Mouse (Mus musculus) 416B (cell line): Measurements from ENCODE around the gene Pold3.

ENCODE experiments used
- DNase-seq: peaks from one replicate; pipeline ENCODE4 v3.0.0; 2011; ENCODE audit warnings: low read depth

Gene Pold3

DNA sequence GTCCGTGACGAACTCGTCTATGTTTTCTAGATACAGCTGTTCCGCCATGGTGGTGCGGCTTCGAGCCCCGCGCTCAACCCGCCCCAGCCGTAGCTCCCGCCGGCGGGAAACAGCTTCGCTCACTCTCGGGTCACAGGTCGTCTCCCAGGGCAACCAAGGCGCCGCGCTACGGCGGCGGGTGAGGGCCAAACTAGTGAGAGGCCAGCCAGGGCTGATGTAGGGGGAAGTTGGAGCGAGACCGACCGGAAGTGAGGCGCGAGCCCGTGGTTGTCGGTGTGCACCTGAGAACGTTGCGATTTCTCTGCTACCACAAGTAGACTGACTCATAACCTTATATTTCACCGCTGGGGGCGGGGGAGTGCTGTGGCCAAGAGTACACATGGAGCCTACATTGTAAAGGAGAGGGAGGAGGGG lies at the start of gene Pold3:
Pold3 (minus strand) TSS at position 190 of the 414 bp plus-strand sequence.
- DNase-seq = peak; percentile 99

DNA sequence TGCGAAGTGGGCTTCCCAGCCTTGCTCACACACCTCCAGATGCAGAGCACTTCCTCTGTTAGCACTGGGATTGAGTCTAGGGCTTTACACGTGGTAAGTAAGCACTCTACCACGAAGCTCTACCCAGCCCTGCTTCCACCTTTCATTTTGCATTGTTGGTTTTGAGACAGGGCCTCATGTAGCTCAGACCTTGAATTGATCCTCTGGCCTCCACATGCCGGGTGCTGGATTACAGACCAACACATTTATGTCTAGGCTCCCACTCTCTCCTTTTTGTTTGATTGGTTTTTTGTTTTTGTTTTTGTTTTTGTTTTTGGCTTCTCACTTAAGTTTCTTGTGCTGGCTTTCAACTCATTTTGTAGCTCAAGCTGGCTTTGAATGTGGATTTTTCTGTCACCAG lies 49.4 kb upstream of the Pold3 start:
- no peak for DNase-seq

DNA sequence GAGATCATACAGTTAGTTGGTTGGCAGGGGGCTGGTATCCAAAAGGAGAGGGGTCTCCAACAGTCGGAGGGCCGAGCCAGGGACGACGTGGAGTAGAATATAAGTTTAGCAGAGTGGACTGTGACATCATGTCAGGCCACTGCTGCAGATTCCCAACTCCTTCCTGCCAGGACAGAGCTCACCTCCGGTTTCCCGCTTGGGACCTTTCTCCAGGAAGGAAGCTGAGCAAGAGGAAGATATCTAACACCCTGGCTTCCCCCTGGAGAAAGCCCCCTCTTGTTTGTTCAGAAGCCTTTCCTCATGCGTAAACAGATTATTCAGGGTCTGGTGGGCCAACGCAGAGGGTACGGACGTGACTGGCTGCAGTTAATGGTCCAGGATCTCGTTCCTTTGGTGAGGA lies 47.3 kb upstream of the Pold3 start:
- no peak for DNase-seq

DNA sequence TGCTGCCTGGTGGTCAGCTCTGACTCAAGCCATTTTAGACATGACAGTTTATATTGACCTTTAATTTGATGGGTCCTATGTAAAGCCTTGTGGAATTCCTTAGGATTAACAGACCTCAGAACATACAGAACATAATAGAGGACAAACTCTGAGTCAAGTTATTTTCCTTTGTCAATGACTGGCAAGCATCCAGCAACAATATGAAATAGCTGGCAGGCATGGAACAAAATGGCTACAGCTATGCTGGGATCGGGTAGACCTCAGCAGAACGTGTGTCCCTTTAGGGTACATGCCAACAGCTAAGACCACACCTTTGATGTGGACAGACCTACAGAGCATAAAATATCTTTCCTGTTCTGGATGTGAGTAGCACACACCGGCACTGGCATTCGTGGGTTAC lies 42.1 kb upstream of the Pold3 start:
- no peak for DNase-seq

DNA sequence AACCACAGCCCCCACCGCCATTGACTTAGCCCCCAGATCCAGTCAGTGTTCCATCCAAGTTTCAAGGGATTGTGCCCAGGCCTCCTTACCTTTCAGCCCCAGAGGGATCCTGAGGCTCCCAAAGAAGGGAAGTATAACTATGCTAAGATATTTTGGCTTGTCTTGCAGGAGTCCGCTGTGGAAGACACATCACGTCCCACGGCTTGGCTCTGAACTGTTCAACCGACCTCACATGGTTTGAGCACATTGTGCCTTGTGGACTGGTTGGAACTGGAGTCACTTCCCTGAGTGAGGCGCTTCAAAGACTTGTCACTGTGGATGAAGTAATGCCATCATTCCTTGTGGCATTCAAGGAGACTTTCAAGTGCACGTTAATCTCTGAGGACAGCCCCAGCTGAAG lies 38.6 kb upstream of the Pold3 start:
- no peak for DNase-seq

DNA sequence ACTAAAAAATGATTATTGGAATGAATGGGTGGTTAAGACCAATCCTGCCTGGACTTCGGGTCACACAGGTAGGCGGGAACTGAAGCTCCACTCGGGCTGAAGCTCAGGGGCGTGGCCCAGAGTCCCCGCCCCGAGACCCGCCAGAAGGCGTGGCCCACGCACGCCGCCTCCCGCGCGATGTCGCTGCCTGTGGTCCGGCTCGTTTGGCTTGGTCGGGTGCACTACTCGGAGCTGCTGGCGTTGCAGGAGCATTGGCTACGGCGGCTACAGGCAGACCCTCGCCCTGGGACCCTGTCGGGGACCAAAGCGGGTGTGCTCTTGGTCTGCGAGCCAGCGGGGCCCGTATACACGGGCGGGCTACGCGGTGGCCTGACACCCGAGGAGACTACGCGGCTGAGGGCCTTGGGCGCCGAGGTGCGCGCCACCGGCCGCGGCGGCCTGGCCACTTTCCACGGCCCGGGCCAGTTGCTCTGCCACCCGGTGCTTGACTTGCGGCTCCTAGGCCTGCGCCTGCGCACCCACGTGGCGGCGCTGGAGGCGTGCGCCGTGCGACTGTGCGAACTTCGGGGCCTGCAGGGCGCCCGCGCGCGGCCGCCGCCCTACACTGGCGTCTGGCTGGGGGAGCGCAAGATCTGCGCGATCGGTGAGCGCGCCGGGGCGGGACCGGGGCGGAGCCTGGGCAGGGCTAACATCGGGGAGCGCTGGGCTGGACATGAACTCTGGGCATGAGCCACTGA lies 37.9 kb upstream of the Pold3 start, which contains the start of gene Lipt2:
Lipt2 (plus strand) TSS at position 173 of the 737 bp plus-strand sequence.
- peak; percentile 92 for DNase-seq

DNA sequence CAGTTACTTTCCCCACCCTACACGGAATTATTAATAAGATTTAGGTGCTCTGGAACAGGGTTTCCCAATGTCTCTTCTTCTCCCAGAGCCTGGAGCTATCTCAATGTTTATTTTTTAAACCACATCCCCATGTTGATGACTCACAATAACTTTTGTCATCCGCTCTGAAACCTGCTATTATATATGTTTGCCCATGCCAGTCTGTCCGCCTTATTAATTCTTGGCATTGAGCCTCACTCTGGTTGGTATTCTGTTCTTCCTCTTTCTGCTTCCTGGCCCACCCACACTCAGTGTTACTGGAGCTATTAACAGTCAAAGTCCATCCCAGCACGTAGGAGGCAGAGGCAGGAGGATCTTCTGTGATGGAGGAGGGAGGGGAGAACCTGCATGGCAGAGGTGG lies 36.3 kb upstream of the Pold3 start:
- DNase-seq = peak; percentile 98

DNA sequence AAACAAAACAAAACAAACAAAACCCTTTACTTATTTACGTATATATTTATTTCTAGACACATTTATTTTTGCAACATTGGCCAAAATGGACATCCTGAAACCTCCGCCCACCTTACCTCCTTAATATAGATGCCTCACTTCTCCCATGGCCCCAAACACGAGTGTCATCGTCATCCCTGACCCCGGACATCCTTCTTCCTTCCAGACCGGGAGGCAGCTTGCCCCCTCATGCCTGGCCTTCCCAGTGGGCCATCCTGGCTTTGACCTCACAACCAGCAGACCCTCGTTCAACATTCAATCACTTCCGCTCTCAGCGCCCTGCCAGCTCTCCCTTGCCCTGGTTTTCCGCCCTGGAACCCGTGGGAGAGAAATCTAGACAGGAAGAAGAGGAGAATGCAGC lies 29.3 kb upstream of the Pold3 start:
- no peak for DNase-seq

DNA sequence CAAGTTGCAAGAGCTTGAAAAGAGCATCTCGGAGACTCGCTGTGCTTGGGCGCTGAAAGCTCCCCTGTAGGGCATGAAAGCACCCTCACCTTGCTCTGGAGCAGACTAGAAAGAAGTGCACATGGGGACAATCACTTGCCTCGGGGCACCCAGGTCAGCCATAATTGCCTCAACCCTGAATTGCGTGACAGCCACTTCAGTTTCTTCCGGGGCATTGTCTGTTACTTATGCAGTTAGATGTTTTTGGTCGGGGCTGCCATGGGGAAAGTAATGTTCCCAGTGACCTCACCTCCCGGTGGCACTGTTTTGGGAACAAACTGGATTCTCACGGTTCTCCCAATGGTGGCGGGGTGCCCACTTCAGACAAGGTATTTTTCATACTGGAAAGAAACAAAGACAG lies 28.7 kb upstream of the Pold3 start:
- no peak for DNase-seq

DNA sequence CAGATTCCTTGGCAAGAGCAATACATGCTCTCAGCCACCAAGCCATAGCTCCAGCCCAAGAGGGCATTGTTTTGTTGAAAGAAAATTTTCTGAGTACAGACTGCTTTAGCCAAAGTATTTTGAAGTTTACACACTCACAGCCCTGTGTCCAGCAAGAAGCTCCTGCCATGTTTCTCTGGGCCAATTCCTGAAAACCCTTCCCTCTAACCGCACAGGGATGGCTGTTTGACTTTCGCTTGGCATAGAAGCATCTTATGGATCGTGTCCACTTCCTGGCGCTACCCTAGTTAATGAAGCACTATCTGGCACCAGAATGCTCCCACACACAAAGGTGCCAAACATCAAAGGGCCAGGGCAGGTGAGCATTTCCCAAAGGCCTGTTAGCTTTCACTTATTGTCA lies 27.2 kb upstream of the Pold3 start:
- DNase-seq = no peak

DNA sequence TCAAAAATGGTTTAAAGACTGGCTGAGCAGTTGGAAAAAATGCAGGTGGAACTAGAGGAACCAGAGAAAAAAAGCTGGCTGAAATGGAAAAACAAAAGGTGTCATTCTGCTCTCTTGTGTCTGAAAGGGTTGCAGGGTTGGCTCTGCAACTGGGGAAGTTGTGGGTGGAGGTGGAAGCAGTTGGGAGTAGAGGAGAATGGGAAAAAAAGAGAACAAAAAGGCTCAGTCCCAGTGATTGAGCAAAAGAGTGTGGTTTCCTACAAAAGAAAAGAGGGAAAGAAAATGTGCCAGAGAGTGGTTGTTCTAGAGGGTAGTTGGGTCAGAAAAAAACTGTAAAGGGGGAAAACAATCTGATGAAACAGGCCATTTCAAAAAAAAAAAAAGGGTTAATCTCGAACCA lies 19.2 kb upstream of the Pold3 start:
- no peak for DNase-seq

DNA sequence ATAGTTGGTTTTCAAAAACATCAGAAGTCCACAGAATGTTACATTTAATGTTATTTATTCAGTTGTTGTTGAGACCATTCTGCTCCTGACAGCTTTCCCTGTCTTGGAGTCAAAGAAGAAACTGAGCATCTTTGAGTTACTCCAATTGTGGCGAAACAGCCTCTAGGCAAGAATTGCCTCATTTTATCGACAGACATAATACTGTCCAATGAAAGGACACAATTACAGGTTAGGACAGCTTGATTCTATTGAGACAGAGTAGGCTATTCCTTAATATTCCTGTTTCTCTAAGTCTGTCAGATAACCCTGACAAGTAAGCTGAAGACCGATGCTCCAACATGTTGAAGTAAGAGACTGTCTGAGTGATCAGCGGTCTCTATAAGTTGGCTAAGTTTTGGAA lies 16.7 kb upstream of the Pold3 start:
- DNase-seq = no peak

DNA sequence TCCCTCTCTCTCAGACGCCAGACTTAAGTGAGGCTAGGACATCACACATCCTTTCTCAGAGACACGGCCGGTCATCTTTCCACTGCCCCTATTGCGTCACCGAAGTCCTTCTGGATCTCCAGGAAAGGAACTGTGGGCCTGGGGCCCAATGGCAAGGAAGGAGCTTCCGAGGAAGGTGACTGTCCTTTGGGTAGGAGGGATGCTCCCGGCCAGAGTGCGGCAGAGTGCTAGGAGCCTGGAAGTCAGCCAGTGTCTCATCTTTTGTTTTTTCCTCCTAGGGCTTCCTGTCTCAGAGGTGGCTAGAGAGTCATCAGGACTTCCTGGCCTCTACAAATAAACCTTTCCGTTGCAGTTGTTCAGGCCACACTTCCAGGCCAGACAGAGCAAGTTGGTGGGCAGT lies 15.7 kb upstream of the Pold3 start:
- DNase-seq = peak; percentile 64

DNA sequence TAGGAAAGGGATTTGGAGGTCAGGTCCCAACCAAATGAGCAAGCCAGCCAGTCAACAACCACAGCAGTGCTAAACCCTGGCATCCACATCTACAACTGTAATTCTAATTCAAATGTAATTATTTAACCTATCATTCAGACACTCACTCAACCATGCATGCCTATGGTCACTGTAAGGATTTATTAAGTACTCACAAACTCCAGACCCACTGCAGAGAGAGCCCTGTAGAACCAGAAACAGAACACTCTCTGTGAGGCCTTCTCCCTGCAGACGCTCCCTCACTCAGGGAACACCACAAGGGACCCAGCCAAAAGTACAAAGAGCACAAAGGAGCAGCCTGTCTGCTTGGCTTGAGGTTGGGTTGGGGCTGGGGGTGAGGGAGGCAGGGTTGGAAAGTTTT lies 11.0 kb upstream of the Pold3 start:
- DNase-seq = no peak

DNA sequence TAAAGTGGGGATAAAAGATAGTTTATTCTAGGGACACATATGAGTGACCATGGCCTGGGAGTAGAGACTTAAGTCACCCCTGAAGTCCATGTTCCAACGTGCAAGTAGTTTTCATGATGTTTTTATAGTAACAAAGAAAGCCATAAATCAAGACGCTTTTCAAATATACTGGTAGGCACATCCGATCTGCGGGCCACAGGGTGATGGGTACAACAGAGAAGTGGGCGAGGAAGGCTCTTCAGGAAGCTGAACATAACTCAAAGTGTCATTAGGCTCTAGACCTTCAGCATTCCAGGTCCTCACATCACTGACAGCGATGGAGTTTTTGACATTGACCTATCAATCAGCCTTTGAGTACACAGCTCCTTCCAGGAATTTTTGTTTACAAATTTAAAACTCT lies 9.2 kb upstream of the Pold3 start:
- DNase-seq = no peak

DNA sequence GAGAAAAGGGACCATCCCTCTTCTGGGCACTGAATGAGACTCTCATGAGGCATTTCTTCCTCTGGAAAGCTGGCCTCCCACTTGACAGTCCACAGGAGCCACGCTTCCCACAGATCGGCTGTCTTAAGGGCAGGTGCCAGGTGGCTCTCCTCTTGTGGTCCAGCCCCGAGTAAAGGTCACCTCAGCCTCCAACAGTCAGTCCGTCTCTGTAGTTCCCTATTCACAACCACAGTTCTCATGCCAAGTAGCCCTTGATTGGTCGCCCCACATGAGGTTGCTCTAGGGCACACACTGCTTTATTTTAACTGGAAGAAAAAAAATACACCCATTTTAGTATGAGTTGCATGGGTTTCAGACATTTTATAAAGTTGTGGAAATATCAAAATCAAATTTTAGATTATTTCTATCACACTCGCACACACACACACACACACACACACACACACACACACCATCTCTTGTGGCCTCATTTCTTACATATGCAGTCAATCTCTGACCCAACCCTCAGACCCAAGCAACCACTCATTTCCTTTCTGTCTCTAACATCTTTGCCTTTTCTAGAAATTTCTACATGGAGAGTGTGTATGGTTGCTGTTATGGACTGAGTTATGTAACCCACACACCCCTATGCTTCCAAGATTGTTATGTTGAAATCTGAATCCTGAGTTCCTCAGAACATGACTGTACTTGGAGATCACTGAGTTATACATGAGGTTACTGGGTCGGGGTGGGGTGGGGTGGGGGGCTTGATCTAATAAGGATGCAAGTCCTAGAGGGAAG lies 7.1 kb upstream of the Pold3 start:
- peak; percentile 41 for DNase-seq

DNA sequence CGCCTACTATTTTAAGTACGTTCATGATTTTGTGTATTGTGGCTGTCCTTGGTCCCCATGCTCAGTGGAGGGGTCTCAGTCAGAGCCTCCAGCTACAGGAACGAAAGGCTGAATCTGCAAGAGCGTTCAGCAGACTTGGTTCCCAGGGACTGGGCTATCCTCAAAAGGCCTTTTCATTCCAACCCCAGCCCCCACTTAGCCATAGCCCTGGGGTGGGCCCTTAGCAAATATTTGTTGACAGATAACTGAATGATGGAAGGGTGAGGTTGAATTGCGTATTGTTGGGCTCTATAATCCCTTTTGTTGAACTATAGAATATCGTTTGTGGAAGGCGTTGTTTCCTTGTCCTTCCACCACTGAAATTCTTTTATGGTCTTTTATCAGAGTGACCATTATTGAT lies 5.1 kb upstream of the Pold3 start:
- DNase-seq = no peak

DNA sequence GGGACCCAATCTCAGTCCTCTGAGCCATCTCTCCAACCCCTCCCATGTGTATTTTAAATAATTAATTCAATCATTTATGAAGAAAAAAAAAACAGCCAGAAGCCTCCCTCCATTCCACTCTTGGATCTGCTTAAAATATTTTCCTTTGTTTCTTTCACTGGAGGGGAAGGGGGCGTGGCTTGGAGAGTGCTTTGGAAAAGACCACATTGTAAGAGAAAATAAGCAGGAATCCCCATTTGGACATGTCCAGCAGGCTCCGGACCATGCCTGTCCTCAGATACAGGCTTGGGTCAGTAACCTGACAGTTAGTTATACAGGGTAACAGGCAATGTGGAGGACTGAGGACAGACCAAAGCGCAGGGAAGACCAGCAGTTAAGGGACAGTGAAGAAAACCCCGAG lies 3.8 kb upstream of the Pold3 start:
- no peak for DNase-seq

DNA sequence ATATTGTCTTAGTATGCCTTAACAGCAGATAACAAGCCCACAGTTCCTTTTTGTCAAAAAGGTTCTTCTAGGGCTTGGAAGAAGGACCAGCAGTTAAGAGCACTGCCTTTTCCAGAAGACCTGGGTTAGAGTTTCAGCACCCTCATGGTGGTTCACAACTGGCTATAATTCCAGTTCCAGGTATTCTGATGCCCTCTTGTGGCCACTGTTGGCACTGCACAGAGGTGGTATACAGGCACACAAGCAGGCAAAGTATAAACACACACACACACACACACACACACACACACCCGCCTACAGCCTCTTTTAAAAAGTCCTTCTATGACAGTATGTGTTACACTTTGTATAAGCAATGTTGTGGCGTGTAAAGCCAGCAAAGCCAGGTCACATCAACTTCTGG lies 2.8 kb upstream of the Pold3 start:
- DNase-seq = peak; percentile 63

DNA sequence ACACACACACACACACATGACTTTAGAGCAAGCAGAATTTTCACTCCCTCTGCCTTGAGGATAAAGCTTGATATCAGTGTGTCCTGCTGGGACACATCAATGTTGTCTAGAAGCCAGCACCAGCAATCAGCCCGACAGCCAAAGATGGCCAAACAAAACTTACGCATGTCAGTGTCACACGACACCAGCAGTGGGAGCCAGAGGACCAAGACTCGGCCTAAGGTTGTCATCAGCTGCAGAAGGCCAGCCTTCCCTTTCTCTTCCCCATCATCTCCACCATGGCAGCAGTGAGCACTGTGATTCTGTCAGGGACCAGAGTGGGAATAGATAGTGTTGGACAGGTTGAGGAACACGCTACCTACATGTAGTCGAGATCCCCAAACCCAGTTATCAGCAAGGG lies 2.1 kb upstream of the Pold3 start:
- peak; percentile 87 for DNase-seq

DNA sequence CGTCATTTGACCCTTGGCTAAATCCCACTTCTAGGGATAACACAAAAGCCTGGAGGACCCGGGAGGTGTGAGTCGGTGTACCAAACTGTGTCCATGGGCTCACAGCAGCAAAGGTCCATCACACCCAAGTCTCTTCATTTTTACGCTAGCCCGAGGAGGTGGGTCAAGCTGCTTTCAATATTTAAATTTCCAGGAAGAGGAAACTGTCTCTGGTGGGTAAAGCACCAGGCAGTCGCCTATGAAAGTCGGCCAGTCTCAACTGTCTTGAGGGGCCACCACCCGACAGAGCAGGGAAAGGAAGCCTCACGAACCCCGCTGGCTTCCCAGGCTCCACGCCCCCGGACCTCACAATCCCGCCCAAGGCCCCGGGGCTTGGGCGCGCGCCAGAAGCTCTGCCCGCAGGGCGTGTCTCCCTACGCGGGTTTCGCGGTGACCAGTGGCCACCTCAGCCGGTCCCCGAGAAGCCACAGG lies 539 bp downstream of the Pold3 start:
- DNase-seq = peak; percentile 83

DNA sequence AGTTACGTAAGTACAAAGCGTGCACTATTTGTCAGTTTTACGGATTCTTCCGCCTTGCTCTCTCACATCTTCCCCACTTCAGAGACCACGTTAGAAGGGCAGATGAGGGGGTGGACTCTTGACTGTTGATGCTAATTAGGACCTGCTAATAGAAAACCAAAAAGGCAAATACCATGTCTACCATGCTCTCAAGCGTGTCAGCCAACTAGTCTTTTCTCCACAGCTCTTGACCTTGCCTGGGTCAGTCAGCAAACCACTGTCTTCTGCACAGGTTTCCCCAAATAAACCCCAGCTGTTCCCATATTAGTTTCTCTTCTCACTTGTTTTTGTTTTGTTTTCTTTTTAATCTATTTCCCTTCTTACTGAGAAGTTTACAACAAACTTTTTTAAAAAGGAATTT lies 7.1 kb downstream of the Pold3 start:
- no peak for DNase-seq

DNA sequence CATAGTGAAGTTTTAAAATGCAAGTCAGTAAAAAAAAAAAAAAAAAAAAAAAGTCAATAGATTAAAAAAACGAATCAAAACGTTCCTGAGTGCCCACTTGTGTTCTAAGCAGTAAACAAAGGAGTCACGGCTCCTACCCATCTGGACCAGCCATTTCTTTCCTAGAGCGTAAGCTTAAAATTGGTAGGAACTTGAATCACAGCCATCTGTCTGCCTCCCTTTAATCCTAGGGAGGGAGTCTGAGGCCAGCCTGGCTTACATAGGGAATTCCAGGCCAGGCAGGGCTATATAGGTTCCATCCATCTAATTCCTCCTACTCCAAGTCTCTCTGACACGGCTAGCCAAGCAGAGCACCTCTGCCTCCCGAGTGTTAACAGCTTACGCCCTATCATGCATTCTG lies 7.5 kb downstream of the Pold3 start:
- no peak for DNase-seq

DNA sequence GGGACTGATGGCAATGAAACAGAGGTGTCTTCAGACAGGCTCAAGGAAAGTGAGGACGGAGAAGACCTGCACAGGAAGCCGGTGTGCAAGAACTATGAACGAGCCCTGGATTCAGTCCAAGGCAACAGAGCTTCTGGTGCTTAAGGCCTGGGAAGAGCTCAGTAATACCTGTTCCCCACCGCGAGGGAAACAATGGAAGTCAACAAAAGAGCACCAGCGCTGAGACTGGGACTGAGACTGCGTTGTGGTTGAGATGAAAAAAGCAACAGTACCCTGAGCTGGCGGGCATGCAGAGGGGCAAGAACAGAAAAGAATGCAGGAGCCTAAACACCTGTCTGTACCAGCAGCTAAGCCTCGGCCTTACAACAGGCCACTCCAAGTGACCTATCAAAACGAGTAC lies 9.9 kb downstream of the Pold3 start:
- no peak for DNase-seq
